Mouse (Mus musculus): Measurements from ENCODE around the gene Tube1.

DNA sequence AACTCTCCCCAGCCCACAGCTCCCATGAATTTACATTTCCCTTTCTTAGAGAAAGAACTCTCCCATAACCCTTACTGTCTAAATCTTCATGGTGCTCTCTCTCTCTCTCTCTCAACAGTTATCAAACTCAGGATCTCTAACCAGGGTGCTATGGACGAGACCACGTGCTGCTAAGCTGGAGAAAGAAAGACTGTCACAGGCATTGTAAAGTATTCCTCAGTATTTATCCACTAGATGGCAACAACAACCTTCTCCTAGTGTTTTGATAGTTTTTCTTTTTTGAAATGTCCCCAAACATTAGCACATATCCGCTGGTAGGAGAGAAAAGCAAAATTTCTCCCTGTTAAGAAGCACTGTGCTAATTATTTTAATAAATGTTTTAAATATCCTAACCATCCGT lies 12.4 kb upstream of the Tube1 start:
- TF ChIP-seq POLR2A (IDR thresholded peaks at IDR 0.05; ENCODE audit: borderline replicate concordance, extremely low read depth, low read depth, low read length) (no peak), CTCF (IDR thresholded peaks at IDR 0.05; ENCODE audit: insufficient read depth, low read length) (no peak)
